Mouse (Mus musculus) stomach, embryonic 15.5 days (tissue): ENCODE data around the gene Baiap2l1. TPM values are rescaled to one million over a fixed set of nuclear protein-coding genes. Genes with fewer than 3 reads are reported as not detected.
A peak's percentile ranks its signal among the peaks of the same experiment; 100 is the strongest.

Experiments
- ATAC-seq: fragments of 200-750 bp; cut with Nextera tagmentation; 2 replicates; pipeline ENCODE4 v1.8.0; 2017; ENCODE audit warnings: low read depth, moderate number of reproducible peaks, moderate TSS enrichment; ENCODE audit not compliant: insufficient read depth, low FRiP score
- H3K27ac ChIP-seq: fragments of 300-500 bp; sonication (generic); 2 replicates; pipeline ENCODE4 v1.5.1; 2015; ENCODE audit warnings: mild to moderate bottlenecking, inconsistent platforms
- H3K27me3 ChIP-seq: fragments of 300-500 bp; sonication (generic); replicated peaks from 2 replicates; pipeline ENCODE4 v1.6.1; 2015; ENCODE audit warnings: inconsistent platforms
- H3K36me3 ChIP-seq: fragments of 300-500 bp; sonication (generic); 2 replicates; pipeline ENCODE4 v1.6.1; 2015; ENCODE audit warnings: inconsistent platforms
- H3K4me1 ChIP-seq: fragments of 300-500 bp; sonication (generic); 2 replicates; pipeline ENCODE4 v1.6.1; 2015; ENCODE audit warnings: inconsistent platforms
- H3K4me2 ChIP-seq: fragments of 300-500 bp; sonication (generic); 2 replicates; pipeline ENCODE4 v1.6.1; 2015; ENCODE audit warnings: mild to moderate bottlenecking, inconsistent platforms
- H3K4me3 ChIP-seq: fragments of 300-500 bp; sonication (generic); replicated peaks from 2 replicates; pipeline ENCODE4 v1.5.1; 2015; ENCODE audit warnings: inconsistent platforms
- H3K9ac ChIP-seq: fragments of 300-500 bp; sonication (generic); 2 replicates; pipeline ENCODE4 v1.6.1; 2015; ENCODE audit warnings: inconsistent platforms
- H3K9me3 ChIP-seq: fragments of 300-500 bp; sonication (generic); 2 replicates; pipeline ENCODE4 v1.6.1; 2016; ENCODE audit warnings: inconsistent platforms
- WGBS: fragments of 180-500 bp; shearing (Covaris S2); methylation state at CpG from one replicate; pipeline ENCODE4 v1.1.7; 2015; 5-methylcytosine and 5-hydroxymethylcytosine counted together
- polyA plus RNA-seq: library from polyadenylated mRNA; unstranded; fragments of >200 nt; fragmentation: Nextera tagmentation; extraction: Ambion mirVana; gene quantifications from 2 replicates; pipeline ENCODE4 v1.2.1, GENCODE M21; 2015

Baiap2l1 gene
- polyA plus RNA-seq, 1 experiment from 2014 or later: 20.1 TPM

DNA sequence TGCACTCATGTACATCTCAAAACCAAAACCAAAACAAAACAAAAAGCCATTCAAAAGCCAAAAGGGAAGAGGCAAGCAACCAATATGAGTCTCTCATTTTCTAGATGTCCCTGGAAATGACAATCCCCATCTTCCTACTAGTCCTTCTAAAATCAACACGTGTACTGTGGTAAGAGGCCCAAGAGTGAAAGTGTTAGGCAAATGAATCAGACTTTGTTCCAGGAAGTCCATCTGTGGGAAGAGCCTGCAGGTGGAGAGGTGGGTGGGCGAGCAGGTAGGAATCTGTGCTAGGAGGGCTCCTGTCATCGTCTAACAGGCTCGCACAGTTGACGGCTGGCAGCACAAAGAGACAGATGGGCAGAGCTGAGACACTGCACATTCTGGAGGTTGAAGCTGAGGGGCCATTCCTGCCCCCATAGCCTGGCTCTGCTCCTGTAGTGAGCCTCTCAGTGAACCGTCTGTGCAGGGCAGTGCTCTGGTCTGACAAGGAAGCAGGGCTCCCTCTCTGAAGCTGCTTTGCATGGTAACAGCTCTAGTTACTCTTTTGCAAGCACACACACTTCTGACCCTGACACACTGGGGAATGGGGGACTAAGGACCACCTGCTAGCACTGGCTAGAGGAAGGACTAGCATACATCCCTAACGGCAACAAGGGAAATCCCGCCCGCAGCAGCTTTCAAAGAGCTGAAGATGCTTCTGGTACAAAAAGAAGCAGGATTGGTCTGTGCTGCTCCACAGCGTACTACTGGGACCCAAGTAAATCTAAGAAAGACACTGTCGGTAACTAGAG lies 75.2 kb downstream of the Baiap2l1 start:
- no peak overlapping the region for H3K4me3 ChIP-seq
- no peaks in the 10 kb centered on the region for H3K9me3 ChIP-seq
- no peak for ATAC-seq
- H3K9ac ChIP-seq: no peak overlapping the region
- no peak overlapping the region for H3K4me2 ChIP-seq
- 0 out of 2 replicates have a peak, but pooled peaks cover 3% of the 10 kb centered on the region for H3K36me3 ChIP-seq
- 0 out of 2 replicates have a peak, but pooled peaks cover 3% of the 10 kb centered on the region for H3K4me1 ChIP-seq
- 77% methylated on average over 11 of the region's 11 CpGs for WGBS
- H3K27me3 ChIP-seq: no peaks in the 10 kb centered on the region
- H3K27ac ChIP-seq: no peak overlapping the region

DNA sequence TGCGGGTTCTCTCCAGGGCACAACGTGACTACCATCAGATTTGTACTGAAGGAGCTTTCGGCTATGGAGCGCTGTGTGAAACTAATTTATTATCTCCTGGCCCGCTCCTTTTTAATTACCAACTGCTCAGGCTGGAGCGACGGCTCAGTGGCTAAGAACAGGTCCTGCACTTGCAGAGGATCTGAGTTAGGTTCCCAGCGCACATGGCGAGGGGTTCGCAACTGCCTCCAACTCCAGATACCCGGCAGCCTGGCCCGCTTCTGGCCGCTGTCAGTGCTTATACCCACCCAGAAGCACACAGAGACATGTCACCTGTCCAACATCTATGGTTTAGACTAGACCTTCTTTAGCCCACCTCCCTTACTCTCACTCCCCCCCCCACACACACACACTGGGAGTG lies 78.0 kb downstream of the Baiap2l1 start:
- H3K4me2 ChIP-seq: no peak overlapping the region
- no peak overlapping the region for H3K4me3 ChIP-seq
- no peaks in the 10 kb centered on the region for H3K9me3 ChIP-seq
- H3K36me3 ChIP-seq: 0 out of 2 replicates have a peak, but pooled peaks cover 3% of the 10 kb centered on the region
- no peak overlapping the region for H3K27ac ChIP-seq
- no peaks in the 10 kb centered on the region for H3K27me3 ChIP-seq
- 0 out of 2 replicates have a peak, but pooled peaks cover 3% of the 10 kb centered on the region for H3K4me1 ChIP-seq
- 93% methylated on average over 13 of the region's 13 CpGs for whole genome bisulfite sequencing
- no peak for ATAC-seq
- no peak overlapping the region for H3K9ac ChIP-seq

- Histone ChIP-seq H3K27me3 (no peaks in the 10 kb centered on the region), H3K4me3 (no peak overlapping the region), H3K4me1 (0 out of 2 replicates have a peak, but pooled peaks cover 3% of the 10 kb centered on the region), H3K9ac (no peak overlapping the region), H3K27ac (no peak overlapping the region), H3K9me3 (no peaks in the 10 kb centered on the region), H3K4me2 (no peak overlapping the region), H3K36me3 (0 out of 2 replicates have a peak, but pooled peaks cover 3% of the 10 kb centered on the region)
- WGBS: 70% methylated on average over 9 of the region's 9 CpGs
- ATAC-seq: no peak
Measured at GRCm38 (mm10) chr5:144279081-144279541, 78.8 kb downstream of the Baiap2l1 start.

GRCm38 (mm10) chr5:144278374-144278960 lies 79.4 kb downstream of the Baiap2l1 start:
- Histone ChIP-seq H3K27me3 (no peaks in the 10 kb centered on the region), H3K4me3 (no peak overlapping the region), H3K27ac (no peak overlapping the region), H3K36me3 (0 out of 2 replicates have a peak, but pooled peaks cover 3% of the 10 kb centered on the region), H3K4me2 (no peak overlapping the region), H3K4me1 (0 out of 2 replicates have a peak, but pooled peaks cover 3% of the 10 kb centered on the region), H3K9ac (no peak overlapping the region), H3K9me3 (no peaks in the 10 kb centered on the region)
- 75% methylated on average over 12 of the region's 13 CpGs for WGBS
- peak; percentile 15; the same call in 1 of the 2 replicates for ATAC-seq

DNA sequence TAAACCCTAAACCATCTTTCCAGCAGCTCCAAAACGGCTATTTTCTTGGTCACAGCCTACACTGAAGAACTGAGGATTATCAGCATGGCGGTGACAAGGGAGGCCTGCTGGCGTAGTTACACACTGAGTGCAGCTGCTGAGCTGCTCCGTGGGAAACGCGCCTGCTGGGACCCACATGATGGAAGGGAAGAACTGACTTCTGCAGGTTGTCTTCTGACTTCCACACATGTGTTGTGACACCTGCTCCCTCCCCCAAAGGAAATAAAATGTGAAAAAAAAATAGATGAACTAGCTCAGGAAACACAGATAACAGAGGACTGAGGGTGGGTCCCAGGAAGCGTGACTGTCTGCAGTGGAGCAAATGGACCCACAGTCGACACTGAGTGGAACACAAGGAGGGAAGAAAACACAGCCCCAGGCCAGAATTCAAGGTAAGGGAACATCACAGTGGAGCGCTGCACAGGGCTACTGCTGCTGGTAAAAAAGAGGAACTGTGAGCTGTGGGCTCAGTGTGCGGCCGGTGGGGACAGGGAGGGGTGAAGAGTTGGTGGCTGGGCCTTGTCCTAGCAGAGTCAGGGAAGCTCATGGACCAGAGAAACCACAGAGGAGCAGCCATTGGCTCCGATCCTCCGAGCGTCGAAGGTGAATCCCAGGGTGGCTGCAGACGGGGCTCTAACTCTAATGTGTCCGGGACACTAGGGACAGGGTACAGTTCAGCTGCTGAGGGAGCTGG lies 80.8 kb downstream of the Baiap2l1 start:
- no peak overlapping the region for H3K27ac ChIP-seq
- WGBS: 79% methylated on average over 17 of the region's 17 CpGs

DNA sequence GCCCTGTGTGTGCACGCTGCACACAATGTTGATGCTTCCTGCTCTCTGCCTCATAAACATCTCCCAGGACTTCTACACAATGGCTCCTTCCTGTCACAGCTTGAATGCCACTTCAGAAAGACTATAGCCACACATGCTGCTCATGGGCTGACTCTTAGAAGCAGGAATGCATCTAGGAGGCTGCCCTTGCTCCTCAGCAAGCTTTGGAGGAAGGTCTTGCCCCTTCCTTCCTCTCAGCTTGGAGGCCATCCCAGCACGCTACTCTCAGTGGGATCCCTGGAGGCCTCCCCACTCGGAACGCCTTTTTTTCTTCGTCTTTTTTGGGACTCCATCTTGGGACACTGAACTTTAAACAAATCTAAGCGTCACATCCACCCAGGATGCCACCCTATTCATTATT lies 83.0 kb downstream of the Baiap2l1 start:
- Histone ChIP-seq H3K9ac (no peak overlapping the region), H3K4me1 (no peaks in the 10 kb centered on the region), H3K4me3 (no peak overlapping the region), H3K27ac (no peak overlapping the region), H3K9me3 (no peaks in the 10 kb centered on the region), H3K27me3 (no peaks in the 10 kb centered on the region), H3K36me3 (0 out of 2 replicates have a peak, but pooled peaks cover 3% of the 10 kb centered on the region), H3K4me2 (no peak overlapping the region)
- no peak for ATAC-seq
- WGBS: 74% methylated on average over 6 of the region's 6 CpGs

More for the DNA sequence above, 80.8 kb downstream of the Baiap2l1 start:
- no peaks in the 10 kb centered on the region for H3K27me3 ChIP-seq
- ATAC-seq: no peak
- H3K4me1 ChIP-seq: no peaks in the 10 kb centered on the region
- no peak overlapping the region for H3K9ac ChIP-seq
- H3K4me3 ChIP-seq: no peak overlapping the region
- 0 out of 2 replicates have a peak, but pooled peaks cover 3% of the 10 kb centered on the region for H3K36me3 ChIP-seq
- H3K9me3 ChIP-seq: no peaks in the 10 kb centered on the region
- H3K4me2 ChIP-seq: no peak overlapping the region

- H3K36me3 ChIP-seq: no peaks in the 10 kb centered on the region; the same call in 1 of the 2 replicates
- 30% methylated on average over 5 of the region's 5 CpGs for WGBS
- peak; percentile 29; the same call in 1 of the 2 replicates for ATAC-seq
Measured at GRCm38 (mm10) chr5:144271772-144272171, 86.1 kb downstream of the Baiap2l1 start.

GRCm38 (mm10) chr5:144271118-144271517 lies 86.8 kb downstream of the Baiap2l1 start:
- H3K27me3 ChIP-seq: no peaks in the 10 kb centered on the region
- H3K9ac ChIP-seq: no peak overlapping the region
- peaks cover 1% of the 10 kb centered on the region for H3K36me3 ChIP-seq
- H3K27ac ChIP-seq: no peak overlapping the region
- H3K9me3 ChIP-seq: no peaks in the 10 kb centered on the region
- no peak overlapping the region for H3K4me3 ChIP-seq
- ATAC-seq: no peak
- no peaks in the 10 kb centered on the region for H3K4me1 ChIP-seq
- no peak overlapping the region for H3K4me2 ChIP-seq
- 74% methylated on average over 3 of the region's 3 CpGs for WGBS

More at GRCm38 (mm10) chr5:144271772-144272171, 86.1 kb downstream of the Baiap2l1 start:
- Histone ChIP-seq H3K4me1 (no peaks in the 10 kb centered on the region), H3K27ac (no peak overlapping the region), H3K27me3 (no peaks in the 10 kb centered on the region), H3K4me3 (no peak overlapping the region), H3K9me3 (no peaks in the 10 kb centered on the region), H3K9ac (no peak overlapping the region), H3K4me2 (no peak overlapping the region)

DNA sequence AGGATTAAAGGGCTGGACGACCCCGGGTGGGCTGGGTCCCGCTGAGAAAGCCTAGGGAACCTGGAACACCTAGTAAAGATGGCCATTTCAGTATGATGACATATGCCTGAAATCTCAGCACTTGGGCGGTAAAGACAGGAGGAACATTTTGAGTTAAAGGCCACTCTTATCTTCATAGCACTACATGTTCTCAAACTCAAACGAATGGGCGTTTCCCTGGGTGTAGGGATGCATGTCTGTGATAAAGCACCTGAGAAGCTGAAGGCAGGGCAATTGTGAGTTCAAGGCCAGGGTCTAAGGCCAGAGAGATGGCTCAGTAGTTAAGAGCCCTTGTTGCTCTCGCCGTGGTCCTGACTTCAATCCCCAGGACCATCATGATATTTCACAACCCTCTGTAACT lies 87.5 kb downstream of the Baiap2l1 start:
- Histone ChIP-seq H3K27me3 (no peaks in the 10 kb centered on the region), H3K4me3 (no peak overlapping the region), H3K4me2 (no peak overlapping the region), H3K9ac (no peak overlapping the region), H3K4me1 (no peaks in the 10 kb centered on the region), H3K9me3 (no peaks in the 10 kb centered on the region), H3K27ac (no peak overlapping the region), H3K36me3 (peaks cover 2% of the 10 kb centered on the region)
- no peak for ATAC-seq
- 83% methylated on average over 8 of the region's 8 CpGs for WGBS

DNA sequence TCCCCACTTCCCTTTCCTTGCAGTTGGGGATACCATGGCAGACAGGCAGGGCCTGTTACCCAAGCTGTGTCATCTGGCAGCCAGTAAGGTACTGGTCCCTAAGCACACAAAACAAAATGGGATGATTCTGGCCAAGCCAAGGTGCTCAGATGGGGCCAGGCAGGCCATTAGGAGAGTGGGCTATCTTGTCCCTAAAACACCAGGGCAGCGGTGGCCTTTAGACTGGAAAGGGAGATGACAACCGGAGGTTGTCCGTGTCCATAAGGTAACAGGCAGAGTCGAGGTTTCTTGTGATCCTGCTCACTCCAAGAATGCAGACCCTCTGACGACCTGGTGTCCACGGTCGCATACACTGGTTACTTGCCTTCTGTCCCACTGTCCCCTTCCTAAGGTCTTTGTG lies 88.0 kb downstream of the Baiap2l1 start:
- no peak for ATAC-seq

GRCm38 (mm10) chr5:144267535-144268241 lies 90.2 kb downstream of the Baiap2l1 start:
- Histone ChIP-seq H3K9ac (no peak overlapping the region), H3K4me1 (no peaks in the 10 kb centered on the region), H3K36me3 (peaks cover 14% of the 10 kb centered on the region), H3K4me3 (no peak overlapping the region), H3K27me3 (no peaks in the 10 kb centered on the region), H3K27ac (no peak overlapping the region), H3K4me2 (no peak overlapping the region), H3K9me3 (no peaks in the 10 kb centered on the region)
- WGBS: 75% methylated on average over 8 of the region's 8 CpGs
- ATAC-seq: no peak

More for the DNA sequence above, 88.0 kb downstream of the Baiap2l1 start:
- Histone ChIP-seq H3K9ac (no peak overlapping the region), H3K4me3 (no peak overlapping the region), H3K36me3 (peaks cover 5% of the 10 kb centered on the region), H3K27me3 (no peaks in the 10 kb centered on the region), H3K4me1 (no peaks in the 10 kb centered on the region), H3K27ac (no peak overlapping the region), H3K4me2 (no peak overlapping the region), H3K9me3 (no peaks in the 10 kb centered on the region)
- WGBS: 92% methylated on average over 7 of the region's 7 CpGs
